Mouse (Mus musculus) spleen, adult 2 months (tissue): Measurements from ENCODE around the gene Gm42742.

Experiments used
- CTCF ChIP-seq: fragments of 200-500 bp; IDR thresholded peaks from 2 replicates; pipeline ENCODE4 v1.5.1; 2011; ENCODE audit warnings: mild to moderate bottlenecking, inconsistent platforms; ENCODE audit not compliant: insufficient read depth, insufficient read length, insufficient replicate concordance; ENCODE audit errors: extremely low read depth
- POLR2A ChIP-seq: fragments of 200-500 bp; IDR thresholded peaks from 2 replicates; pipeline ENCODE4 v1.6.1; 2011; ENCODE audit warnings: low read depth, low read length, inconsistent platforms

DNA sequence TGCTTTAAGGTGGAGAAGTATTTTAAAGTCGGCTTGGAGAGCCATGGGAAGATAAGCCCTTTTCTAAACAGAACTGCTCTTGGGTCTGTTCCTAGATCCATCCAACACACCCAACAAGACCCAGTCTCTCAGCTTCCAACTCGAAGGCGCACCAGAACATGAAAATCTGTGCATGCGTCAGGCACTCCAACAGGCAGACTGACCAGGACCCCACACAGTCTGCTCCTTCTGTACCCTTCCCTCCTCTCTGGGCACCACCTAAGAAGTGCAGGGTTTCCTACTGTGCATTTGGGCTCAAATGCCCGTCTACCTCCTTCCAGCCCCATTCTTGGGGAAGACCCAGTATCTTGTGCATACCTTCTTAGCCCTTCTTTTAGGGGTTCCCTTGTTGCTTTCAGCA lies 406 bp downstream of the Gm42742 start:
- TF ChIP-seq CTCF (no peak), POLR2A (no peak)
